Mouse (Mus musculus): ENCODE data around the gene Spata16.

The Spata16 gene

DNA sequence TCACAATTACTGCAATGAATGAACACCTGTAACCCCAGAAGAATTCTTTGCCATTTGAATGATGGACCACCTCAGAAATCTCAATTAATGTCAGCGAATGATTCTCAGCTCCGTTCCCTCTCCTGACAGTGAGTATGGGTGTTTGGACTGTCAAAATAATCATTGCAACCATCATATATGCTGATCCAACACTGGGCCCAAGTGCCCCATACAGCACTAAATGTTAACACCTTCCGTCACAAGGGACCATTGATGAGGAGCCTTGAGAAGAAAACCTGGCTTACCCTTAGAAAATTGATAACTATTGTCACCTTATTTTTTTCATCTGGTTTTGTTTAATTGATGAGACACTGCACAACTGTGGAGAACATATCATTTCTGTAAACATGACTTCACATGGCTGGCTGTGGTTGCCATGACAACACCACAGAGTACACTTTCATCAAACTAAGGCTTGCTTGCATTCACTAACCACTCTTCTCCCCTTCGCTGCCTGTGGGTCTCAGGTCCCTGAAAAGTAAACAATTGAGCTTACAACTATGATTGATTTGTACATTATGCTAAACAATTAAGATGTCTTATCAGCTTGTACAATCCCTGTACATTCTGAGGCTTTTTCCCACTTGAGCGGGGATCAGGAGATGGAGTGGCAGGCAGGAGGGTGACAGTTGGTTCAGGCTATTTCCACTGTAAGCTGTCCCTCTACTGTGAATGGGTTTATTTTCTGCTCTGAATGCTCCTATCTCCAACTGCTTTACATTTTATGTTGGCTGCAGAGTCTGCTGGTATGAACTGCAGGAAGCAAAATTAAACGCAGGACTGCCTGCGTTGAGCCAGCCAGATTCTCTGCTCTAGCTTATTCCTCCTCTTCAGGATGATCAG, 189.8 kb downstream of the Spata16 start:
- peak; percentile 9 for DNase-seq (ENCODE audit: low spot score)

DNA sequence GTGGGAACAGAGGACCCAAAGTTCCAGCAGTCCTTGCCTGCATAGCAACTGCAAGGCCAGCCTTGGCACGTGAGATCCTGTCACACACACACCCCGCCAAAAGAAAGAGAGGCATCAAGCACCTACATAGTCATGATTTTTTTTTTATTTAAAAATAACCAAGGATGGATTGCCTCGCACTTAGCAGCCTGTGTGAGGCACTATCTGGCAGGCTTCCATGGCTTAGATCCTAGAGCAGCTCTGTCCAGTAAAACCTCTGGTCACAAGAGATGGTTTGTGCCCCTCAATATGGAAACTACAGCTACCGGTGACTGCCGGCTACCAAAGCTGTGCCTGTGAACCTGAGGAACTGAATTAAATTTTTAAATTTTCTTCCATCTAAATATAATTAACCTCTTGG, 195.5 kb downstream of the Spata16 start:
- DNase-seq (ENCODE audit: low spot score), result no peak

DNA sequence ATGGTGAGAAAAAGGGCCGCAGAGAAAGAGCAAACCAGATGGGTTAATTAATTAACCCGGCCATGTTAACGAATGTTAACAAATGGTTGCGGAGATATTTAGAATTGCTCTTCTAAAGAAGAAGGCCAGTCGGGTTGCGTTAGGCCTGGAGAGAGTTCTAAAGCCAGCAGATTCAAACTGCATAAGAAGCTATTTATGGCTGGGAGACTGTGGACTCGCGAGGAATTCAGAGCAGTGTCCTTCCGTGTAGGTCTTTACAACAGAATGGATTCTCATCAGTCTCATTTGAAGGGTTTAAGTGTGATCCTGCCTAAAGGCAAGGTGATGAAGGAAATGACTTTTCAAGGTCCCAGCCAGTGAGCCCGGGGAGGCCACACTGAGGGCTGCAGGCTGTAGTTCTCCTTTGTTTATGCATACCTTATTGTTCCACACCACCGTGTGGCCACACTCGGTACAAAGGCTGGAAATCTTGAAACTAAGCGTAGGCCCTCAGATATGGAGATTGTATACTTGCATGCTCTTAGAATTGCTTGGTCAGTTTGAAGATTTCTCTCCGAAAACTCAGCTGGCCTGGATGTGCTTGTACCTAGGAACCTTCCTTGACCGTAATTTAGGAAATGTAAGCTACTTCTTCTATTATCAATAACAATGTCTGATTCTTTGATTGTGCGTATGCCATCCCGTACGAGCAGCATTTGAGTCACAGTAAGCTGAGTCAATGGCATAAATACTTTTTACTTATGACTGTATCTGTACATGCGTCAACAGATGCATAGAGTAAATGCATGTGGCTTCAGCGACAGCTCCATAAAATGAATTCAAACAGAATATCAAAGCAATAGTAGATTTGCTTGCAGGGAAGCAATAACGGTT, 197.0 kb downstream of the Spata16 start:
- peak; percentile 61 for DNase-seq (ENCODE audit: low spot score)

- DNase-seq (ENCODE audit: low spot score), result no peak
Measured at GRCm38 (mm10) chr3:26835051-26835755, 197.8 kb downstream of the Spata16 start.

- no peak for DNase-seq (ENCODE audit: low spot score)
Measured at GRCm38 (mm10) chr3:26845041-26845440, 207.6 kb downstream of the Spata16 start.

DNA sequence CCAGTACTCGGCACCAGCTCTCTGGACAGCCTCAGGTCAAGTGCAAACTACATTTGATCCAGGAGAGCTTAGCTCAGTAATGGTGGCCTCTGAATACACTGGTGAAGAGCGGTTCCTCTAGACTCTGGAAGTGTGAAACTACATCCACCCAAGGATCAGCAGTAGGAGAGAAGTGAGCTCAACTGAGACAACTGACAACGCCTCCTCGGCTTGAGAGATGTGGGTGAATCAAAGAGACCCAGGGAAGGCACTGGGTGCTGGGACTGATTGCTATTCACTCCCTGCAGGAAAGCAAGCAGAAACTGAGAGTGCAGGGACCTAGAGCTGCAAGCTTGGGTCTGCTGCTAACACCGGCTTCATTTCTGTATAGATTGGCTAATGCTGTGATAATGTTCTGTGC, 210.5 kb downstream of the Spata16 start:
- no peak for DNase-seq (ENCODE audit: low spot score)

- no peak for DNase-seq (ENCODE audit: low spot score)
Measured at GRCm38 (mm10) chr3:26850207-26850606, 212.8 kb downstream of the Spata16 start.

GRCm38 (mm10) chr3:26850691-26851563, 213.5 kb downstream of the Spata16 start:
- no peak for DNase-seq (ENCODE audit: low spot score)

DNA sequence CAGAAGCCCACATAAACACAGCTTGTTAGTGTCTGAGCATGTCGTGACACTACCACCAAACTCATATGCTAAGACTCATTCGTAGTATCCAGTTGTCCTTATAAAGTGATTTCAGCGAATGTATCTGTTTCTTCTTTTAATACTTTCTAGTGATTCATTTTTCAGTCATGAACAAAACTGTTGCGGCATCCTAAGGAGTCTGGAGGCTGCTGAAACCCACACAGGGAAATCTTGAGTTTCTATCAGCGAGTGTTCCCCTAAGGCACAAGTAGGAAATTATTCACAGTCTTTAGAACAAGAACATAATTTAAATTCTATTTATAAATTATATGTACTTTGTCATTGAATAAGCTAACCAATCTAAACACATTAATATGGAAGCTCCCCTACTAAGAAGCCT, 216.1 kb downstream of the Spata16 start:
- no peak for DNase-seq (ENCODE audit: low spot score)

DNA sequence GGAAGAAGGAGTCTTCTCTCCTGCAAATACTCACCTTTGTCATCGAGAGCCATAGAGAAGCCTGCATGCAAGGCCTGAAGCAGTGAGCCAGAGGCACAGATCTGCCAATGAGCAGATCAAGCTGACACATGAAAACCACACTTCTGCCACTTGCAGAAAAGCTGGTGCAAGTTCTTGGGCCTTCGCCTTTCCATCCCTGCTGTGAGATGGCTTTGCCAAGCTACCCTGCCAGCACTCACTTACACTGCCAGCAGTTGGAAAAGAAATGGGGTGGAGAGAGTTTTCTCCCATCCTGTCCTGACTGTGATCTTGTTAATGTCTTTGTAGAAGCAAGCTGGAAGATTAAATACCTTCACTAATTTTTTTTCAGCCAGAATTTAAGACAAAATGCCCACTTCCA, 237.3 kb downstream of the Spata16 start:
- DNase-seq (ENCODE audit: low spot score), result no peak

- no peak for DNase-seq (ENCODE audit: low spot score)
Measured at GRCm38 (mm10) chr3:26877291-26877690, 239.9 kb downstream of the Spata16 start.

GRCm38 (mm10) chr3:26916607-26917006, 279.2 kb downstream of the Spata16 start:
- no peak for DNase-seq (ENCODE audit: low spot score)

GRCm38 (mm10) chr3:26920986-26921385, 283.6 kb downstream of the Spata16 start:
- DNase-seq (ENCODE audit: low spot score), result peak; percentile 1

DNA sequence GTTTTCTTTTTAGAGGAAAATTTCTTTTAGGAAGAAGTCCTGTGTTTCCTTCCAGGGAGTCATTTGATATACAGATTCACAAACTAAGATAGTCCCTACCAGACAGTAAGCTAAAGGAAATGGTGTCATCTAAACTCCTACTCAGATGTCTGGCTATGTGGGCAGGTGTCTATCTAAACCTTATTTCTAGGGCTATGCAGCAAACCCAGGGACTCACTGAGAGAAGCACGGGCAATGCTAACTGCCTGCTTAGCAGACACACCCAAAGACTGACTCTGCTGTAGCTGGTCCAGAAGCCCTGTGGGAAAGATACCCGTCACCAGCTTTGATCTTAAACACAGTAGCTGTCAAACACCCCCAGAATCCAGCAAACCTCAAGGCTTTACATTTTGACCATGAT, 284.2 kb downstream of the Spata16 start:
- no peak for DNase-seq (ENCODE audit: low spot score)

- no peak for DNase-seq (ENCODE audit: low spot score)
Measured at GRCm38 (mm10) chr3:26923391-26923790, 286.0 kb downstream of the Spata16 start.

DNA sequence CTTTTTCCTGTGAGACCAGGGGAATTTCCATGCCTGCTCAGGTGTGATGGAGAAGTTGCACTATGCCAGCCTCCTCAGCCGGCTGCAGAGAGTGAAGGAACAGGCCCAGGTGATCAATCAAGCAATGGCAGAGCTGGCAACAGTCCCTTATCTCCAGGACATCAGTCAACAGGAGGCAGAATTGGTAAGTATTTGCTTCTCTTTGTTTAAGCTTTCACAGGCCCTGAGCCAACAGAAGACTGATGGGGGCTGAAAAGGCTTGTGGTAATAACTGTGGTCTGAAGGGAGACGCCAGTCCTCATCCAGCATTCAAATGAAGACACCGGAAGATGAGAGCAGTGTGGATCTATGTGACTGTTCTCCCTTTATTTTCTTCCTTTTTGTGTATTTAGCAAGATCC, 286.8 kb downstream of the Spata16 start:
- DNase-seq (ENCODE audit: low spot score), result no peak

DNA sequence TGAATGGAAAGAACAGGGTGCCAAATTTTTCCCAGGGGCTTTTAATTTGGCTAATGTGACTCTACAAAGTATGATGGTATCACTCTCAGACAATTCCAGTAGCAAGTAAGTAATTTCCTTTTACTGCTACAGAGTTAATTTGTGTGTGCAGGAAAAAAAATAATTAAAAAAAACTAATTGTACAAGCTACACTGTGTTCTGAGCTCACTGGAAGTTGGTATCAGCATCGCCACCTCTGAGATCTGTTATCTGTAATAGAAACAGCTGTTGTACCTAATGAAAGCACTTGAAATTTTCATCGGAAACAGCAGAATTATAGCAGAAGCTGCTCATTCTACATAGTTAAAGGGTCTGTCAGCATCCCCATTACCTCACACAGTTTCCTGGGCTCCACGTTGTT, 295.7 kb downstream of the Spata16 start:
- DNase-seq (ENCODE audit: low spot score), result no peak

DNA sequence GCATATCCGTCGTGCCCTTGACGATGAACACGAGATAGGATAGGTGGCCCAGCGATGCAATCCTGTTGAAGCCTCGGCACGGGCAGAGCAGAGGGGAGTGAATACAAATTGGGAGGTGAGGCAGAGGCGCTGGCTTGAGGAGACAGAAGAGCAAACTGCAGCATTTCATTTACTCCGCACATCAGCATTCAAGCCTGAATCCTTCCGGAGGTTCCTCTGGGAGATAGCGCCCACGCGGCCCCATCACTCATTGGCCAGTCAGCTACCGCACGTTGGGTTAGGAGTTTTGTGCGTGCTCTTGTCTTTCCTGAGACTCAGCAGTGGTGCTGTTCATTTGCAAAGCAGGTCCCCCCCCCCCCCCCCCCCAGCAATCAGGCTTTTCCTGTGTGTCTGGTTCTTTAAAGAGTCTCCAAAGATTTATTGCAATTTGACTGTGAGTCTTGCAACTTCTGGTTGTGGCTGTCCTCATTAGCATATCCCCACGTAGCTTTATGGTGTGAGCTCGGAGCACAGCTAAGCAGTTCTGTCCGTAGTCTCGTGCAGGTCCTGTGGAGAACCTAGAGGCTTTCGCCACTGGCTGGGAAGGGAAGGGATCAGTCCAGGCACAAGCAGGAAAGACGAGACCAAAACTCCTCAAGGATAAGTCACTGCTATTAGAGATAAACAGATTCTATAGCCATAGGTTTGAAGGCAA, 299.6 kb downstream of the Spata16 start:
- DNase-seq (ENCODE audit: low spot score), result peak; percentile 17

DNA sequence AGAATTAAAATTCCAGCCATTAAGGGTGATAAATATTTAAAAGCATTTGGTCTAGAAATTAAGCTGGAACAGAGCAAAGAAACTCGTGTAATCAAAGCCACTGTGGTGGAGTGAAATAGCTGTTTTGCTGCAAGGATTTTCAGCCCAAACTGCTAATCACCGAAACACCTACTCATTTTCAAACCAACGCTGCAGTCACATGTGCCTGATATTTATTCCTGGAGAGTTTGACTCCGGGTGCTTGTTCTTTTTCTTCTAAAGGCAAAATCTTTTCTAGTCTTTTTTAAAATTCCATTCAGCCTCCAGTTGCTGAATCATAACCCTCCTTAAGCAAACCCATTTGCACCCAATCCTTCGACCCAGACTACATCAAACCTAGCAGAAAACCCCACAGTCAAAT, 329.4 kb downstream of the Spata16 start:
- no peak for DNase-seq (ENCODE audit: low spot score)

DNA sequence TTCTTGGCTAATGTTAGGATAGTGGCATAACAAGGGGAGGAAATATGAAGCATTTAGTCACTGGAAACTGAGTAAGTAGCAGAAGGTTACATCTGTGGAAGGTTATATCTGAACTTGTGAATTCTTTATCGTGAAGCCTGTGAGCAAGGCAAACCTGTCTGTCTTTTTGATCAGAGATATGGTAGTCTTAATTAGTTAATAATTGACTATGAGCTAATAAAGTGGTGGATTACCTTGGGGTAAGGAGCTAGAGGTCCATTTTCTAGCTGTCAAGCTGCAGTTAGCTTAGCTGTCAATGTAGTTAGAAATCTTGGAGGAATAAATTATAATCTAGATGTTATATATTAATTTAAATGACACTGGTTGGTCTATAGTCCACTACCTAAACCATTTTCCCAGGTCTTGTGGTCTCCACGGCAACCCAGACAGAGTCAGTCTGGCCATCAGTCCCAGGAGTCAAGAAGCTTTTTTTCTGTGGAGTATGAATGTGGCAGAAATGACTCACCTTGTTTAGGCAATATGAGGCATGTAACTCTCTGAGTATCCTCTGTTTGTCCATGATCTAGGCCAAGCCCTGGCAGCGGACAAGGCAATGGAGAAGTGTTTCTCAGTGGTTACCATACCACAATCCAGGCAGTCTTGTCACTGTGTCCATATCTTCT, 331.6 kb downstream of the Spata16 start:
- DNase-seq (ENCODE audit: low spot score), result no peak
